Mouse (Mus musculus): Measurements from ENCODE around the gene Ergic1.

- TF ChIP-seq CTCF (IDR thresholded peaks at IDR 0.05; ENCODE audit: control insufficient read depth, insufficient read depth, insufficient read length): no peak
- TF ChIP-seq CEBPB (IDR thresholded peaks at IDR 0.05; ENCODE audit: low read depth): no peak
Measured at GRCm38 (mm10) chr17:26675845-26676244, 114.6 kb downstream of the Ergic1 start.
